Mouse (Mus musculus) neural tube, embryonic 11.5 days (tissue): Measurements from ENCODE around the gene Stap2. TPM values are rescaled to one million over a fixed set of nuclear protein-coding genes. Genes with fewer than 3 reads are reported as not detected.

Experiments
- ATAC-seq: fragments of 200-750 bp; cut with Nextera tagmentation; 2 replicates; pipeline ENCODE4 v1.8.0; 2017; ENCODE audit warnings: moderate number of reproducible peaks, mild to moderate bottlenecking, moderate TSS enrichment, moderate library complexity; ENCODE audit not compliant: insufficient read depth, low FRiP score, low TSS enrichment
- DNase-seq: peaks from one replicate; pipeline ENCODE4 v3.0.0-alpha.2; 2015; ENCODE audit warnings: low spot score
- H3K27ac ChIP-seq: fragments of 300-500 bp; sonication (generic); 2 replicates; pipeline ENCODE4 v1.5.1; 2014; ENCODE audit warnings: low read depth, mild to moderate bottlenecking, low read length
- H3K27me3 ChIP-seq: fragments of 300-500 bp; sonication (generic); 2 replicates; pipeline ENCODE4 v1.6.1; 2014; ENCODE audit warnings: mild to moderate bottlenecking, low read length, mixed read lengths; ENCODE audit not compliant: control insufficient read depth, insufficient read depth
- H3K36me3 ChIP-seq: fragments of 300-500 bp; sonication (generic); 2 replicates; pipeline ENCODE4 v1.6.1; 2014; ENCODE audit warnings: mild to moderate bottlenecking, low read length, moderate library complexity, mixed read lengths; ENCODE audit not compliant: control insufficient read depth, insufficient read depth
- H3K4me1 ChIP-seq: fragments of 300-500 bp; sonication (generic); 2 replicates; pipeline ENCODE4 v1.6.1; 2014; ENCODE audit warnings: low read length, mixed read lengths; ENCODE audit not compliant: control insufficient read depth, insufficient read depth
- H3K4me2 ChIP-seq: fragments of 300-500 bp; sonication (generic); 2 replicates; pipeline ENCODE4 v1.6.1; 2014; ENCODE audit warnings: low read depth, mild to moderate bottlenecking, moderate library complexity
- H3K4me3 ChIP-seq: fragments of 300-500 bp; sonication (generic); 2 replicates; pipeline ENCODE4 v1.5.1; 2014; ENCODE audit warnings: low read depth, low read length
- H3K9ac ChIP-seq: fragments of 300-500 bp; sonication (generic); 2 replicates; pipeline ENCODE4 v1.6.1; 2014; ENCODE audit warnings: mild to moderate bottlenecking, low read length
- H3K9me3 ChIP-seq: fragments of 300-500 bp; sonication (generic); 2 replicates; pipeline ENCODE4 v1.6.1; 2016; ENCODE audit warnings: low read length; ENCODE audit not compliant: control insufficient read depth
- WGBS: fragments of 180-500 bp; shearing (Covaris S2); extraction: QIAGEN DNeasy Blood & Tissue Kit; methylation state at CpG from one replicate; pipeline ENCODE4 v1.1.7; 2014; 5-methylcytosine and 5-hydroxymethylcytosine counted together
- polyA plus RNA-seq: library from polyadenylated mRNA; unstranded; fragments of >200 nt; fragmentation: Nextera tagmentation; extraction: Ambion mirVana; gene quantifications from 2 replicates; pipeline ENCODE4 v1.2.1, GENCODE M21; 2014

Stap2 gene
- polyA plus RNA-seq, 1 experiment from 2014 or later, result 6.3 TPM

GRCm38 (mm10) chr17:55954229-55954628 is 51.2 kb downstream of the Stap2 start:
- H3K4me1 ChIP-seq, result no peaks in the 10 kb centered on the region
- no peak for ATAC-seq
- no peak overlapping the region for H3K27ac ChIP-seq
- DNase-seq, result no peak
- H3K36me3 ChIP-seq, result no peaks in the 10 kb centered on the region
- no peak overlapping the region for H3K9ac ChIP-seq
- H3K27me3 ChIP-seq, result no peaks in the 10 kb centered on the region
- H3K9me3 ChIP-seq, result no peaks in the 10 kb centered on the region
- 35% methylated on average over 16 of the region's 16 CpGs for WGBS
- no peak overlapping the region for H3K4me2 ChIP-seq
- H3K4me3 ChIP-seq, result no peak overlapping the region

- no peaks in the 10 kb centered on the region for H3K4me1 ChIP-seq
- 84% methylated on average over 6 of the region's 6 CpGs for WGBS
- H3K36me3 ChIP-seq, result no peaks in the 10 kb centered on the region
- ATAC-seq (no peak), DNase-seq (no peak)
- H3K27me3 ChIP-seq, result no peaks in the 10 kb centered on the region
- no peak overlapping the region for H3K4me3 ChIP-seq
- no peak overlapping the region for H3K9ac ChIP-seq
- no peak overlapping the region for H3K27ac ChIP-seq
- no peak overlapping the region for H3K4me2 ChIP-seq
- no peaks in the 10 kb centered on the region for H3K9me3 ChIP-seq
Measured at GRCm38 (mm10) chr17:55953751-55954150, 51.6 kb downstream of the Stap2 start.

- no peak for DNase-seq
- Histone ChIP-seq H3K4me3 (no peak within 1 kb of the TSS), H3K9ac (no peak within 1 kb of the TSS), H3K9me3 (no peaks in the 10 kb centered on the region), H3K4me2 (no peak within 1 kb of the TSS), H3K27ac (no peak within 1 kb of the TSS), H3K27me3 (no peaks in the 10 kb centered on the region), H3K36me3 (no peaks in the 10 kb centered on the region), H3K4me1 (no peaks in the 10 kb centered on the region)
- WGBS, result 78% methylated on average over 6 of the region's 6 CpGs
- ATAC-seq, result no peak
Measured at GRCm38 (mm10) chr17:55952447-55953027, 52.8 kb downstream of the Stap2 start, which contains the start of gene Ebi3. Gene Ebi3 (plus strand): TSS chr17:55952640.

DNA sequence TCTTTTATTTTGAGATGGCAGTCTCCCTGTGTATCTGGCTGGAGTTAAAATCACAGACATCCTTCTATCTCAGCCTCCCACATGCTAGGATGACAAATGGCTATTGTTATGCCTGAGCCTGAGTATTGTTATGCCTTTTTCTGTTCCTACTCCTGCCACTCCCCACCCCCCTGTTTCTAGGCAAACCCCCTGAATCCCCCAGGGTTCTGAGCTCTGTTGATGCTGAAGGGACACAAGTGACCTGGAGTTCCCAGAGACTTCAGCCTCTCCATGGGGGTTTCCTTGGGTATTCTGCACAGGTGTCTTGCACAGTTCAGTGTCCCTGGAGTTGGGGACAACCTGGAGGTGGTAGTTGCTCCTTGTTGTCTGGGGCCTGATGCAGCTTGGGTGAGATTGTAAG is 53.3 kb downstream of the Stap2 start:
- DNase-seq (no peak), ATAC-seq (no peak)

GRCm38 (mm10) chr17:55950601-55951000 is 54.8 kb downstream of the Stap2 start:
- ATAC-seq (no peak), DNase-seq (no peak)
- WGBS, result 70% methylated on average over 9 of the region's 9 CpGs
- no peak overlapping the region for H3K4me2 ChIP-seq
- H3K27me3 ChIP-seq, result no peaks in the 10 kb centered on the region
- peaks cover 2% of the 10 kb centered on the region; the same call in 1 of the 2 replicates for H3K4me1 ChIP-seq
- H3K27ac ChIP-seq, result no peak overlapping the region
- H3K4me3 ChIP-seq, result no peak overlapping the region
- H3K9ac ChIP-seq, result no peak overlapping the region
- no peaks in the 10 kb centered on the region for H3K9me3 ChIP-seq
- no peaks in the 10 kb centered on the region for H3K36me3 ChIP-seq

More for the DNA sequence above, 53.3 kb downstream of the Stap2 start:
- H3K4me1 ChIP-seq, result no peaks in the 10 kb centered on the region
- H3K4me3 ChIP-seq, result no peak overlapping the region
- H3K9me3 ChIP-seq, result no peaks in the 10 kb centered on the region
- no peak overlapping the region for H3K27ac ChIP-seq
- H3K36me3 ChIP-seq, result no peaks in the 10 kb centered on the region
- H3K9ac ChIP-seq, result no peak overlapping the region
- no peak overlapping the region for H3K4me2 ChIP-seq
- H3K27me3 ChIP-seq, result no peaks in the 10 kb centered on the region

- 90% methylated on average over 2 of the region's 2 CpGs for WGBS
- Histone ChIP-seq H3K27me3 (no peaks in the 10 kb centered on the region), H3K9ac (no peak within 1 kb of the TSS), H3K9me3 (no peaks in the 10 kb centered on the region), H3K4me1 (peaks cover 3% of the 10 kb centered on the region; the same call in 1 of the 2 replicates), H3K36me3 (no peaks in the 10 kb centered on the region), H3K4me3 (no peak within 1 kb of the TSS), H3K27ac (no peak within 1 kb of the TSS), H3K4me2 (no peak within 1 kb of the TSS)
- DNase-seq, result no peak
- no peak for ATAC-seq
Measured at GRCm38 (mm10) chr17:55949400-55949799, 56.0 kb downstream of the Stap2 start, which contains the start of gene Zfp119b. Gene Zfp119b (minus strand): TSS chr17:55949500.

GRCm38 (mm10) chr17:55948647-55949046 is 56.7 kb downstream of the Stap2 start:
- no peak overlapping the region for H3K9ac ChIP-seq
- DNase-seq, result no peak
- ATAC-seq, result no peak

More at GRCm38 (mm10) chr17:55948647-55949046, 56.7 kb downstream of the Stap2 start:
- no peak overlapping the region for H3K4me3 ChIP-seq
- no peaks in the 10 kb centered on the region for H3K9me3 ChIP-seq
- H3K4me2 ChIP-seq, result no peak overlapping the region
- no peak overlapping the region for H3K27ac ChIP-seq
- no peaks in the 10 kb centered on the region for H3K27me3 ChIP-seq
- H3K4me1 ChIP-seq, result peaks cover 3% of the 10 kb centered on the region; the same call in 1 of the 2 replicates
- no peaks in the 10 kb centered on the region for H3K36me3 ChIP-seq
- WGBS, result 85% methylated on average over 4 of the region's 4 CpGs

Other genes with a start within 250 kb of the Stap2 start
- gene Zfp119a, start 126.7 kb downstream of the Stap2 start, polyA plus RNA-seq, result 7.9 and 8.2 TPM in 2 replicates
- 15.5 and 15.7 TPM in 2 replicates for gene Zfp959, start 113.5 kb downstream of the Stap2 start, polyA plus RNA-seq
- gene Zfp119b, start 56.1 kb downstream of the Stap2 start, polyA plus RNA-seq, result 6.1 TPM in 2 replicates
- 2.1 and 2.3 TPM in 2 replicates for gene Ebi3, start 52.9 kb downstream of the Stap2 start, polyA plus RNA-seq
- gene Yju2, start 46.5 kb downstream of the Stap2 start, polyA plus RNA-seq, result 19.2 and 25.1 TPM in 2 replicates
- gene Shd, start 35.1 kb downstream of the Stap2 start, polyA plus RNA-seq, result 89.7 and 95.3 TPM in 2 replicates
- gene Fsd1, start 19.1 kb downstream of the Stap2 start, polyA plus RNA-seq, result 68.3 and 86.8 TPM in 2 replicates
- 157 and 176 TPM in 2 replicates for gene Mpnd, start 127 bp upstream of the Stap2 start, polyA plus RNA-seq
- gene Sh3gl1, start 31.1 kb upstream of the Stap2 start, polyA plus RNA-seq, result 122 and 125 TPM in 2 replicates
- gene Chaf1a, start 34.9 kb upstream of the Stap2 start, polyA plus RNA-seq, result 23.5 and 25.0 TPM in 2 replicates
- gene Ubxn6, start 69.4 kb upstream of the Stap2 start, polyA plus RNA-seq, result 45.3 and 45.6 TPM in 2 replicates
- 124 and 136 TPM in 2 replicates for gene Hdgfl2, start 74.0 kb upstream of the Stap2 start, polyA plus RNA-seq
- gene Plin4, start 104.2 kb upstream of the Stap2 start, polyA plus RNA-seq, result 0.13 TPM in 1 of 2 replicates, not detected in the other
- 0.16 and 0.23 TPM in 2 replicates for gene Plin5, start 112.0 kb upstream of the Stap2 start, polyA plus RNA-seq
- gene Lrg1, start 116.4 kb upstream of the Stap2 start, polyA plus RNA-seq, result not detected in 2 replicates
- gene Sema6b, start 134.8 kb upstream of the Stap2 start, polyA plus RNA-seq, result 3.9 and 4.3 TPM in 2 replicates
- 10.2 and 11.0 TPM in 2 replicates for gene Tnfaip8l1, start 156.9 kb upstream of the Stap2 start, polyA plus RNA-seq
- 67.7 and 71.2 TPM in 2 replicates for gene Mydgf, start 178.3 kb upstream of the Stap2 start, polyA plus RNA-seq
- gene Dpp9, start 213.3 kb upstream of the Stap2 start, polyA plus RNA-seq, result 39.1 and 42.5 TPM in 2 replicates